Mouse (Mus musculus) monocyte, adult 2 months (primary cell): ENCODE measurements around the gene Wbp2nl.

Experiments
- DNase-seq, 2 experiments: peaks; one replicate each; pipeline ENCODE4 v3.0.0; 2022; ENCODE audit warnings: low spot score in 2 of 2, low read depth in 1 of 2

The Wbp2nl gene

GRCm38 (mm10) chr15:82317839-82318238 lies 19.1 kb downstream of the Wbp2nl start:
- DNase-seq = no peak

GRCm38 (mm10) chr15:82319613-82320012 lies 20.9 kb downstream of the Wbp2nl start:
- no peak for DNase-seq

DNA sequence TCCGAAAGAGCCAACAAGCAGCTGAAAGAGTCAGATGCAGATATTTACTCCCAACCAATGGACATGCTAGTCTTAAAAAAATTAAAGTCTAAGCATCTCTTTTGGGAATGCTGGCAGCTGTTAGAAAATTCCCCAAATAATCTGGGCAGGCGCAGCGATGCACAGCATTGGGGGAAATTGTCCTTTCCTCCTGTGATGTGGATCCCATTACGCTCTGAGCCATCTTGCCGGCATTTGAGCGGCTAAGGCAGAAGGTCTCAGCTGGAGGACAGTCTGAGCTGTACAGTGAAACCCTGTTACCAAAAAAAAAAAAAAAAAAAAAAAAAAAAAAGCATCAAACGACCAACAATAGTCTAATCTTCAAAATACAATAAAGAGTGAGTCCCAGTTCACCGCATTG lies 23.4 kb downstream of the Wbp2nl start:
- DNase-seq = no peak

DNA sequence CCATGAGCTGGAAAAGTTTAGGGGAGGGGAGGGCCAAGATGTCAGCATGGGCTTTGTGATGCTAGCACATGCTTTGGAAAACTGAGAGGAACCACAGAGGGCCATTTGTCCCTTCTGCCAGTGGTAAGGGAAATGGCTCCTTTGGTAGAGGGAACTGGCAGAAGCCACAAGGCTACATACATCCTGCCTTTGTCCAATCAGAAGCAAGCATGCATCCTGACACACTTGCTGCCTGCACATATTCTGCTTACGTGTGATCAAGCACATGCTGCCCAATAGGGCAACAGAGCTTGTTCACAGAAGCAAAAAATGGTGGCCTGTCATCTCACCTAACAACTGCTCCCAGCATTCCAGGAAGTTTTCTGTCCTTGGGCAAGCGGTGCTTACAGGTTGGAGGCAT lies 26.6 kb downstream of the Wbp2nl start:
- DNase-seq = no peak

DNA sequence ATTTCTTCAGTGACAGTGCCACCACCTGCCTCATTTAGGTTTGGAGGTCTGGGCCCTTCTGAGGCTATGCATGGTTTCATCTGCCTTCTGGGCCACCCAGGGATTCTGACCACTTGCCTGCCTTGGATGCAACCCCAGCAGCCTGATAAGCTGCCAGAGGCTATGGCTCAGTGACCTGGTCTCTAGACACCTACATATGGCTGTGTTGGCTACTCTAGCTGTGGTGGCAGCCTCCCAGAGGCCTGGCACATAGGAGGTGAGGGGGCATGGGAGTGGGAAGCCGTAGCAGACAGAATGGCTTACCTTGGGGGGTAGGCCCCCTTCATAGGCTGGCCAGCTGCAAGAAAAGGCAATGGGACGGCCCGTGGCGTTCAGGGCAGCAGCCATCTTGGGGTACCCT lies 36.4 kb downstream of the Wbp2nl start:
- DNase-seq = no peak

DNA sequence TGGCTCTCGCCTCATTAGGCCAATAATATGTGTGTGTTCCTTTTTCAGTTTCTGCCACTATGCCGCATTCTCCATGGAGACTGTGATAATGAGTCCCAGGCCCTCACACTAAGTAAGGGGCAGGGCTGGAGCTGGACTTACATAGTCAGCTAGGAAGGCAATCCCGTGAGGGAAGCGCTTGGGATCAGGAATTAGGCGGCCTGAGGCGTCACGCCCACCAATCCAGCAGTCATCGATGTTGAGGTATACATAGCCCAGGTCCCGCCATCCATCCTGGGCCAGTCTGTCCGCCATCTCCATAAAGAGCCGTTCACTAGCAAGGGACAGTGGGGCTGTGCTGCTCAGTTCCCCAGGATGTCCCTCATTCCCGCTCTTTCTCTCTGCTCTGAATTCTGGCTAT lies 37.9 kb downstream of the Wbp2nl start:
- no peak for DNase-seq

DNA sequence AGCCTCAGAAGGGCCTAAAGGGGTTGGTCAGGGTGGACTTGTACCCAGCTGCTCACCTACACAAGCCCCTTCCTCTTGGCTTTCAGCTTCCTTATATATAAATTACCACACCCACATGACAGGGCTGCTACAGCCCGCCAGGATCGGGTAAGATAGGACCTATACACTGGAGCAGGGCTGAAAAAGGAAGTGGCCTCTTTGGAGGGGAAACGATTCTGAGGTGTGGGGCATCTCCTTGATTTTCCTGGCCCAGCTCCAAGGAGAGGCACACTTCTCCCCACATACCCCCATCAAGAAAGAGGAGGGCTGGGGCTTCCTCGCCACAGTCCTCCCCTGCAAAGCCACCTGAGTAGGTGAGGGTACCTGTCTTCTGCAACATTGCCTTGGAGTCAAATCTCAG lies 39.1 kb downstream of the Wbp2nl start:
- DNase-seq = peak in 1 of 2 experiments; percentile 49

DNA sequence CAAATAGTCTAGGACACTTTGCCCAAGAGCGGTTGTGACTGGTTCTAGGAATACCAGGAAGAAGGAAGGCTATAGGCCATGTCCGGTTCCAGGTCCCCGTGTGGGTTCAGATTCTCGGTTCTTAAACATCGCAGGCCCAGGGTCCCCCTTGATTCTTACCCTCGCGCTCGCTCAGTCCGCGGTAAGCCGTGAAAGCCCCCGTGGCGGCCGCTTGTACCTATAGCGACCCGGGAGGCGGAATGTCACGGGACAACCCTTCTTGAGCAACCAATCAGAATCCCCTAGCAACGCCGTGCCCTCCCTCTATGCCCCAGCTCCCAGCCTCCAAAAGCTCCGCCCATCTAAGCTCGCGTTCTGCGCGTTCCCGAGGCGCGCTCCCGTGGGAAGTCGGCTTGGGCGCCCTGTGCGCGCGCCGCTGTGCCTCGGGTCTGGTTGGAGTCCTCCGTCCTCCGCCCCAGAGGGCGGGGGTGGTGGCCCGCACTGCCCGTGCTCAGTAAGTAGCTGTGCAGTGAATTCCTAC lies 39.9 kb downstream of the Wbp2nl start, which contains the start of the genes Naga, Pheta2 and Smdt1:
Naga (minus strand) TSS at position 333 of the 520 bp plus-strand sequence.
Pheta2 (plus strand) TSS at position 350 of the 520 bp plus-strand sequence.
Smdt1 (plus strand) TSS at position 367 of the 520 bp plus-strand sequence.
- DNase-seq = peak; percentile 80 to 85

DNA sequence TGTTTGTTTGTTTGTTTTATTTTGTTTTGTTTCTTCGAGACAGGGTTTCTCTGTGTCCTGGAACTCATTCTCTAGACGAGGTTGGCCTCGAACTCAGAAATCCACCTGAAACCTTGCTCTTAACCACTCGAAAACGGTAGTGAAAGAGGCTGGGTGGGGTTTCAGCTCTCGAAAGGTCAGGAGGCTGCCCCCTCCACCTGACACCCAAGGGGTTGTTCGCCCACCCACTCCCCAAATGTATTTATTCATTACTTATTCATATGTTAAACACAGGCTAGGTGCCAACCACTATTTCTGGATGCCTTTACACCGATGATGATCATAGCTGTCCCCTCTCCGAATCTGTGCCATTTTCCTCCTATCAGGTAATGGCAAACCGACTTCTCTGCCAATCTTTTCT lies 40.4 kb downstream of the Wbp2nl start:
- no peak for DNase-seq

GRCm38 (mm10) chr15:82339634-82340254 lies 41.0 kb downstream of the Wbp2nl start:
- no peak for DNase-seq

GRCm38 (mm10) chr15:82340414-82341035 lies 41.8 kb downstream of the Wbp2nl start:
- no peak for DNase-seq

DNA sequence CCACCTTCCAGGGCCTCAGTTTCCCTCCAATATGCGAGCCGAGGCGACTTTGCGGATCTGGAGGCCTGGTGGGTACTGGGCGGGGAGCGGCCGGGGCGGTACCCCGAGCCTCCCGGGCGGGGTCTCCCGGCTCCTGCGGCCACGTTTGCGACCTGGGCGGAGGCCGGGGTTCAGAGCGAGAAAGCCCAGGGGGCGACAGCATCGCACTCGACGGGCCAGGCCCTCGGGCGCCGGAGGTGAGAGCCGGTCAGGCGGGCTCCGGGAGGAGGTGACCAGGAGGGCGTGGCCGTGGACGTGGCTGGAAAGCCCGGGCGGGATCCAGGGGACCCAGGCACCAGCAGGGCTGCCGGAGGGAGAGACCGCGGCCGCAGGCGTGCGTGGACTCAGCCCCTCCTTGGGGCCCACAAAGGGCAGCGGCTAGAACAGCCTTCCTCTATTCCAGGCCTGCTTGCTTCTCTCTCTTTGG lies 42.3 kb downstream of the Wbp2nl start:
- peak in 1 of 2 experiments; percentile 60 for DNase-seq

DNA sequence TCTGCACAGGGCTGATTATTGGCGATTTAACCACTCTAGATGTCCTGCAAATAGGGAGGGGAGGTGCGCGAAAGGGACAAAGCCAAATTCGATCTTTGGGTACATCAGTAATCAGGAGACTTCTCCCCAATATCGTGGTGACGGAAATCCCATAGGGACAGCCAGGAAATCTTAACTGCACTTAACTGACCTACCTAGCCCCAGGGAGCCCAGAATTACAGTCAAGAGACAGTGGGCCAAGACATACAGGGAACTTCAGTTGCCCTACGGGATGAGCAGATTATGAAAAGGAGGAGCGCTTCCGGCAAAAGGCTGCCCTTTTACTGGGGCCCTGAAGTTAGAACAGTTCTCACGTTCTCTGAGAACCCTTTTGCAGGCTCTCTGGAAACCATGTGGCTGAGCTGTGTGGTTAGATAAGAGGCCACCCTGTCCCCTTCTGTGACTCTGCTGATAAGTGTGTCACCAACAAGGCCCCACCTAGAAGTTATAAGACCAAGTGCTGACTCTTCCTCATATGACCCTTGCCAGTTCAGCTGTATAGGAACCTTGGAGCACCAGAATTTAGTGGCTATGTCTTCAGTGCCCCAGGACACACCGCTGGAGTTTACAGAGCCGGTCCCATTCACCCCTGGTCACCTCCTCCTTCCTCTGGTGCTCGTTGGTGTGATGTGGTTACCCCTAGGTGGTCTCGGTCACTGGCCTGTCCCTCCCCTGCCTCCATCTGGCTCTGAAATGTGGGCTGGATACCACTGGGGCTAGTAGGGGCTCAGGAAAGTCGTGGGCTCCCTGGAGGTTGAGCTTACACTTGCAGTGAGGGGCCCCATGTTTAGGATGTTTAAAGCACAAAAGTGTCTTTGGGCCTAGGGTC lies 43.2 kb downstream of the Wbp2nl start:
- no peak for DNase-seq

- DNase-seq = no peak
Measured at GRCm38 (mm10) chr15:82342543-82342935, 43.8 kb downstream of the Wbp2nl start.

- DNase-seq = no peak
Measured at GRCm38 (mm10) chr15:82343368-82344287, 44.9 kb downstream of the Wbp2nl start.

DNA sequence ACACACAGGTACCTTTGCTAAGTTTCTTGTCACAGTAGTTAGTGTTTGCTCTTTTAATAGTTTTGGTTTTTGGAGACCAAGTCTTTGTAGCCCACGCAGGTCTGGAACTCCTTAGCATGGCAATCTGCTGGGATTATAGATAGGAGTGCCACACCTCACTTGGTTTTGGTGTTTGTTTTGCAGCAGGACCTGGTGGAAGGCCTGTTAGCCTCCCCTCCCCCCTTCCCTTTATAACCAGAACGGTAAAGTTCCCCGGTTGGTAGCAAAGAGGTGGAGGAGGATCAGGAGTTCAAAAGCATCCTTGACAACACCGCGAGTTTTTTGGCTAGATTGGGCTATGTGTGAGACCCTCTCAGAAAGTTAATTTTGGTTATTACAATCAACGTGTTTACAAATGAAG lies 46.2 kb downstream of the Wbp2nl start:
- DNase-seq = no peak

- peak; percentile 94 to 96 for DNase-seq
Measured at GRCm38 (mm10) chr15:82345820-82346470, 47.2 kb downstream of the Wbp2nl start.

GRCm38 (mm10) chr15:82346580-82347302 lies 48.0 kb downstream of the Wbp2nl start:
- DNase-seq = no peak

GRCm38 (mm10) chr15:82347303-82347676 lies 48.5 kb downstream of the Wbp2nl start:
- DNase-seq = no peak
